Mouse (Mus musculus) natural killer cell, adult 2 months (primary cell): Measurements from ENCODE around the gene H2-M10.4.
"Not testable (repeated sequence)": the region's sequence is repeated elsewhere in the genome, so short reads cannot be mapped to it uniquely, and the experiment has no call there.

Experiments used
- DNase-seq, 2 experiments: peaks; one replicate each; pipeline ENCODE4 v3.0.0; 2022; ENCODE audit warnings: low spot score in 2 of 2

The H2-M10.4 gene

GRCm38 (mm10) chr17:36462234-36462633, at the start of gene H2-M10.4:
TSS of gene H2-M10.4 (minus strand) at chr17:36462334.
- DNase-seq, result no peak

GRCm38 (mm10) chr17:36503910-36504309, 41.8 kb upstream of the H2-M10.4 start:
- DNase-seq, result no peak

GRCm38 (mm10) chr17:36500435-36500834, 38.3 kb upstream of the H2-M10.4 start:
- DNase-seq, result no peak

GRCm38 (mm10) chr17:36488181-36488580, 26.0 kb upstream of the H2-M10.4 start:
- not testable (repeated sequence) for DNase-seq

- no peak for DNase-seq
Observed at GRCm38 (mm10) chr17:36486687-36487230, 24.6 kb upstream of the H2-M10.4 start.

- no peak for DNase-seq
Observed at GRCm38 (mm10) chr17:36483865-36484264, 21.7 kb upstream of the H2-M10.4 start.

GRCm38 (mm10) chr17:36456260-36456659, 5.9 kb downstream of the H2-M10.4 start:
- no peak for DNase-seq

GRCm38 (mm10) chr17:36431411-36431810, 30.7 kb downstream of the H2-M10.4 start:
- peak; percentile 48 to 75 for DNase-seq

- peak; percentile 30 to 34 for DNase-seq
Observed at GRCm38 (mm10) chr17:36418091-36418754, 43.9 kb downstream of the H2-M10.4 start.

GRCm38 (mm10) chr17:36417416-36417815, 44.7 kb downstream of the H2-M10.4 start:
- no peak for DNase-seq

GRCm38 (mm10) chr17:36415407-36415806, 46.7 kb downstream of the H2-M10.4 start:
- peak; percentile 26 to 49 for DNase-seq

GRCm38 (mm10) chr17:36414361-36414760, 47.8 kb downstream of the H2-M10.4 start:
- DNase-seq, result peak; percentile 8 to 38
